Mouse (Mus musculus) heart, adult 8-10 months (tissue): ENCODE measurements around the gene Tanc2. TPM values are rescaled to one million over a fixed set of nuclear protein-coding genes. Genes with fewer than 3 reads are reported as not detected.

Experiments used
- DNase-seq: peaks from one replicate; pipeline ENCODE4 v3.0.0; 2022; ENCODE audit warnings: low spot score
- total RNA-seq, 4 experiments: library from RNA; stranded (reverse); gene quantifications; 2 replicates each; pipeline ENCODE4 v1.2.4; 2022

Tanc2 gene
- total RNA-seq, 4 experiments from 2014 or later = 10.3 to 15.8 (median 12.1) TPM

GRCm38 (mm10) chr11:105835209-105835608, 245.4 kb downstream of the Tanc2 start:
- no peak for DNase-seq

- no peak for DNase-seq
These were observed 246.6 kb downstream of the Tanc2 start for GRCm38 (mm10) chr11:105836344-105836891.

- DNase-seq = no peak
These were observed 248.2 kb downstream of the Tanc2 start for GRCm38 (mm10) chr11:105837962-105838361.

- DNase-seq = no peak
These were observed 256.1 kb downstream of the Tanc2 start for GRCm38 (mm10) chr11:105845901-105846300.

GRCm38 (mm10) chr11:105855504-105855903, 265.7 kb downstream of the Tanc2 start:
- DNase-seq = no peak

- DNase-seq = no peak
These were observed 268.3 kb downstream of the Tanc2 start for GRCm38 (mm10) chr11:105858063-105858462.

- DNase-seq = no peak
These were observed 295.8 kb downstream of the Tanc2 start for GRCm38 (mm10) chr11:105885558-105885957.

GRCm38 (mm10) chr11:105887281-105887680, 297.5 kb downstream of the Tanc2 start:
- no peak for DNase-seq

GRCm38 (mm10) chr11:105899151-105899550, 309.4 kb downstream of the Tanc2 start:
- DNase-seq = no peak

- DNase-seq = no peak
These were observed 311.7 kb downstream of the Tanc2 start for GRCm38 (mm10) chr11:105901501-105901900.

GRCm38 (mm10) chr11:105902956-105903355, 313.2 kb downstream of the Tanc2 start:
- peak; percentile 14 for DNase-seq

- DNase-seq = peak; percentile 32
These were observed 315.9 kb downstream of the Tanc2 start for GRCm38 (mm10) chr11:105905529-105906213.

- DNase-seq = no peak
These were observed 317.6 kb downstream of the Tanc2 start for GRCm38 (mm10) chr11:105907381-105907780.

GRCm38 (mm10) chr11:105908926-105909325, 319.1 kb downstream of the Tanc2 start:
- no peak for DNase-seq

- no peak for DNase-seq
These were observed 319.8 kb downstream of the Tanc2 start for GRCm38 (mm10) chr11:105909617-105910016.

GRCm38 (mm10) chr11:105911149-105911548, 321.4 kb downstream of the Tanc2 start:
- no peak for DNase-seq

GRCm38 (mm10) chr11:105911592-105912375, 322.0 kb downstream of the Tanc2 start:
- DNase-seq = peak; percentile 82

- no peak for DNase-seq
These were observed 323.8 kb downstream of the Tanc2 start for GRCm38 (mm10) chr11:105913580-105913979.

GRCm38 (mm10) chr11:105920098-105920785, 330.5 kb downstream of the Tanc2 start:
- DNase-seq = no peak

GRCm38 (mm10) chr11:105920836-105921235, 331.1 kb downstream of the Tanc2 start:
- no peak for DNase-seq

- no peak for DNase-seq
These were observed 331.5 kb downstream of the Tanc2 start for GRCm38 (mm10) chr11:105921275-105921674.
